Mouse (Mus musculus): ENCODE measurements around the gene B3gntl1. TPM values are rescaled to one million over a fixed set of nuclear protein-coding genes. Genes with fewer than 3 reads are reported as not detected.

B3gntl1 gene
- polyA plus RNA-seq, 1 experiment from 2014 or later: 6.6 TPM

GRCm38 (mm10) chr11:121645394-121645793 lies 27.6 kb downstream of the B3gntl1 start:
- Histone ChIP-seq H3K4me3 (ENCODE audit: low read depth, low read length) (no peak overlapping the region), H3K27me3 (ENCODE audit: control insufficient read depth, insufficient read depth, low read depth, low read length) (no peaks in the 10 kb centered on the region), H3K27ac (ENCODE audit: low read length) (no peak overlapping the region), H3K9ac (ENCODE audit: low read depth, low read length) (no peak overlapping the region), H3K9me3 (replicated peaks; ENCODE audit: control insufficient read depth, low read length, poor library complexity, severe bottlenecking) (no peaks in the 10 kb centered on the region), H3K4me2 (ENCODE audit: low read length) (no peak overlapping the region), H3K4me1 (ENCODE audit: control insufficient read depth, insufficient read depth, low read length) (no peaks in the 10 kb centered on the region), H3K36me3 (ENCODE audit: control insufficient read depth, insufficient read depth, low read length) (0 out of 2 replicates have a peak, but pooled peaks cover 2% of the 10 kb centered on the region)
- WGBS: 97% methylated on average over 6 of the region's 6 CpGs
- no peak for ATAC-seq

GRCm38 (mm10) chr11:121641501-121642145 lies 31.3 kb downstream of the B3gntl1 start:
- no peaks in the 10 kb centered on the region for H3K4me1 ChIP-seq (ENCODE audit: control insufficient read depth, insufficient read depth, low read length)
- no peak for ATAC-seq
- no peaks in the 10 kb centered on the region for H3K27me3 ChIP-seq (ENCODE audit: control insufficient read depth, insufficient read depth, low read depth, low read length)
- no peak overlapping the region for H3K27ac ChIP-seq (ENCODE audit: low read length)
- H3K9ac ChIP-seq (ENCODE audit: low read depth, low read length): no peak overlapping the region
- 47% methylated on average over 2 of the region's 2 CpGs for WGBS
- H3K36me3 ChIP-seq (ENCODE audit: control insufficient read depth, insufficient read depth, low read length): 0 out of 2 replicates have a peak, but pooled peaks cover 5% of the 10 kb centered on the region
- H3K4me3 ChIP-seq (ENCODE audit: low read depth, low read length): no peak overlapping the region
- H3K4me2 ChIP-seq (ENCODE audit: low read length): no peak overlapping the region
- no peaks in the 10 kb centered on the region for H3K9me3 ChIP-seq (replicated peaks; ENCODE audit: control insufficient read depth, low read length, poor library complexity, severe bottlenecking)

GRCm38 (mm10) chr11:121636646-121637045 lies 36.3 kb downstream of the B3gntl1 start:
- Histone ChIP-seq H3K27me3 (ENCODE audit: control insufficient read depth, insufficient read depth, low read depth, low read length) (no peaks in the 10 kb centered on the region), H3K36me3 (ENCODE audit: control insufficient read depth, insufficient read depth, low read length) (0 out of 2 replicates have a peak, but pooled peaks cover 4% of the 10 kb centered on the region), H3K9ac (ENCODE audit: low read depth, low read length) (no peak overlapping the region), H3K4me1 (ENCODE audit: control insufficient read depth, insufficient read depth, low read length) (no peaks in the 10 kb centered on the region), H3K9me3 (replicated peaks; ENCODE audit: control insufficient read depth, low read length, poor library complexity, severe bottlenecking) (no peaks in the 10 kb centered on the region), H3K27ac (ENCODE audit: low read length) (no peak overlapping the region), H3K4me2 (ENCODE audit: low read length) (no peak overlapping the region), H3K4me3 (ENCODE audit: low read depth, low read length) (no peak overlapping the region)
- WGBS: 93% methylated on average over 10 of the region's 10 CpGs
- ATAC-seq: no peak

- no peak for ATAC-seq
- no peaks in the 10 kb centered on the region for H3K27me3 ChIP-seq (ENCODE audit: control insufficient read depth, insufficient read depth, low read depth, low read length)
- H3K4me2 ChIP-seq (ENCODE audit: low read length): no peak overlapping the region
- peaks cover 3% of the 10 kb centered on the region for H3K36me3 ChIP-seq (ENCODE audit: control insufficient read depth, insufficient read depth, low read length)
- 87% methylated on average over 7 of the region's 7 CpGs for WGBS
- no peak overlapping the region for H3K9ac ChIP-seq (ENCODE audit: low read depth, low read length)
- H3K4me3 ChIP-seq (ENCODE audit: low read depth, low read length): no peak overlapping the region
- H3K4me1 ChIP-seq (ENCODE audit: control insufficient read depth, insufficient read depth, low read length): no peaks in the 10 kb centered on the region
- no peaks in the 10 kb centered on the region for H3K9me3 ChIP-seq (replicated peaks; ENCODE audit: control insufficient read depth, low read length, poor library complexity, severe bottlenecking)
- no peak overlapping the region for H3K27ac ChIP-seq (ENCODE audit: low read length)
Measured at GRCm38 (mm10) chr11:121631410-121631809, 41.5 kb downstream of the B3gntl1 start.

GRCm38 (mm10) chr11:121630406-121630805 lies 42.5 kb downstream of the B3gntl1 start:
- no peaks in the 10 kb centered on the region for H3K4me1 ChIP-seq (ENCODE audit: control insufficient read depth, insufficient read depth, low read length)
- 79% methylated on average over 4 of the region's 4 CpGs for WGBS

GRCm38 (mm10) chr11:121629529-121629928 lies 43.4 kb downstream of the B3gntl1 start:
- ATAC-seq: no peak
- WGBS: 95% methylated on average over 6 of the region's 6 CpGs
- no peak overlapping the region for H3K27ac ChIP-seq (ENCODE audit: low read length)

More at GRCm38 (mm10) chr11:121630406-121630805, 42.5 kb downstream of the B3gntl1 start:
- H3K9ac ChIP-seq (ENCODE audit: low read depth, low read length): no peak overlapping the region
- H3K9me3 ChIP-seq (replicated peaks; ENCODE audit: control insufficient read depth, low read length, poor library complexity, severe bottlenecking): no peaks in the 10 kb centered on the region
- H3K27me3 ChIP-seq (ENCODE audit: control insufficient read depth, insufficient read depth, low read depth, low read length): no peaks in the 10 kb centered on the region
- H3K27ac ChIP-seq (ENCODE audit: low read length): no peak overlapping the region
- H3K36me3 ChIP-seq (ENCODE audit: control insufficient read depth, insufficient read depth, low read length): peaks cover 3% of the 10 kb centered on the region
- H3K4me3 ChIP-seq (ENCODE audit: low read depth, low read length): no peak overlapping the region
- no peak overlapping the region for H3K4me2 ChIP-seq (ENCODE audit: low read length)
- no peak for ATAC-seq

GRCm38 (mm10) chr11:121627521-121627920 lies 45.4 kb downstream of the B3gntl1 start:
- WGBS: 91% methylated on average over 5 of the region's 5 CpGs
- peaks cover 3% of the 10 kb centered on the region for H3K36me3 ChIP-seq (ENCODE audit: control insufficient read depth, insufficient read depth, low read length)
- no peaks in the 10 kb centered on the region for H3K4me1 ChIP-seq (ENCODE audit: control insufficient read depth, insufficient read depth, low read length)
- H3K9me3 ChIP-seq (replicated peaks; ENCODE audit: control insufficient read depth, low read length, poor library complexity, severe bottlenecking): no peaks in the 10 kb centered on the region
- H3K9ac ChIP-seq (ENCODE audit: low read depth, low read length): no peak overlapping the region
- H3K27ac ChIP-seq (ENCODE audit: low read length): no peak overlapping the region
- no peaks in the 10 kb centered on the region for H3K27me3 ChIP-seq (ENCODE audit: control insufficient read depth, insufficient read depth, low read depth, low read length)
- H3K4me3 ChIP-seq (ENCODE audit: low read depth, low read length): no peak overlapping the region
- no peak overlapping the region for H3K4me2 ChIP-seq (ENCODE audit: low read length)
- no peak for ATAC-seq

More at GRCm38 (mm10) chr11:121629529-121629928, 43.4 kb downstream of the B3gntl1 start:
- Histone ChIP-seq H3K4me3 (ENCODE audit: low read depth, low read length) (no peak overlapping the region), H3K9me3 (replicated peaks; ENCODE audit: control insufficient read depth, low read length, poor library complexity, severe bottlenecking) (no peaks in the 10 kb centered on the region), H3K4me1 (ENCODE audit: control insufficient read depth, insufficient read depth, low read length) (no peaks in the 10 kb centered on the region), H3K9ac (ENCODE audit: low read depth, low read length) (no peak overlapping the region), H3K4me2 (ENCODE audit: low read length) (no peak overlapping the region), H3K36me3 (ENCODE audit: control insufficient read depth, insufficient read depth, low read length) (peaks cover 3% of the 10 kb centered on the region), H3K27me3 (ENCODE audit: control insufficient read depth, insufficient read depth, low read depth, low read length) (no peaks in the 10 kb centered on the region)

GRCm38 (mm10) chr11:121625007-121625406 lies 47.9 kb downstream of the B3gntl1 start:
- 91% methylated on average over 4 of the region's 4 CpGs for WGBS
- Histone ChIP-seq H3K4me1 (ENCODE audit: control insufficient read depth, insufficient read depth, low read length) (no peaks in the 10 kb centered on the region), H3K9me3 (replicated peaks; ENCODE audit: control insufficient read depth, low read length, poor library complexity, severe bottlenecking) (no peaks in the 10 kb centered on the region), H3K4me3 (ENCODE audit: low read depth, low read length) (no peak overlapping the region), H3K27me3 (ENCODE audit: control insufficient read depth, insufficient read depth, low read depth, low read length) (no peaks in the 10 kb centered on the region), H3K9ac (ENCODE audit: low read depth, low read length) (no peak overlapping the region), H3K4me2 (ENCODE audit: low read length) (no peak overlapping the region), H3K36me3 (ENCODE audit: control insufficient read depth, insufficient read depth, low read length) (peaks cover 13% of the 10 kb centered on the region), H3K27ac (ENCODE audit: low read length) (no peak overlapping the region)
- ATAC-seq: no peak

- 100% methylated on average over 1 of the region's 1 CpGs for WGBS
Measured at GRCm38 (mm10) chr11:121617371-121617770, 55.6 kb downstream of the B3gntl1 start.

More at GRCm38 (mm10) chr11:121617371-121617770, 55.6 kb downstream of the B3gntl1 start:
- no peak overlapping the region for H3K4me2 ChIP-seq (ENCODE audit: low read length)
- no peak overlapping the region for H3K4me3 ChIP-seq (ENCODE audit: low read depth, low read length)
- peaks cover 37% of the 10 kb centered on the region for H3K36me3 ChIP-seq (ENCODE audit: control insufficient read depth, insufficient read depth, low read length)
- no peaks in the 10 kb centered on the region for H3K9me3 ChIP-seq (replicated peaks; ENCODE audit: control insufficient read depth, low read length, poor library complexity, severe bottlenecking)
- no peak overlapping the region for H3K9ac ChIP-seq (ENCODE audit: low read depth, low read length)
- no peak for ATAC-seq
- no peaks in the 10 kb centered on the region for H3K4me1 ChIP-seq (ENCODE audit: control insufficient read depth, insufficient read depth, low read length)
- no peaks in the 10 kb centered on the region for H3K27me3 ChIP-seq (ENCODE audit: control insufficient read depth, insufficient read depth, low read depth, low read length)
- no peak overlapping the region for H3K27ac ChIP-seq (ENCODE audit: low read length)
